Mouse (Mus musculus): ENCODE measurements around the gene Gpalpp1. TPM values are rescaled to one million over a fixed set of nuclear protein-coding genes. Genes with fewer than 3 reads are reported as not detected.

Gene Gpalpp1
- polyA plus RNA-seq, 1 experiment from 2014 or later = 13.4 TPM

DNA sequence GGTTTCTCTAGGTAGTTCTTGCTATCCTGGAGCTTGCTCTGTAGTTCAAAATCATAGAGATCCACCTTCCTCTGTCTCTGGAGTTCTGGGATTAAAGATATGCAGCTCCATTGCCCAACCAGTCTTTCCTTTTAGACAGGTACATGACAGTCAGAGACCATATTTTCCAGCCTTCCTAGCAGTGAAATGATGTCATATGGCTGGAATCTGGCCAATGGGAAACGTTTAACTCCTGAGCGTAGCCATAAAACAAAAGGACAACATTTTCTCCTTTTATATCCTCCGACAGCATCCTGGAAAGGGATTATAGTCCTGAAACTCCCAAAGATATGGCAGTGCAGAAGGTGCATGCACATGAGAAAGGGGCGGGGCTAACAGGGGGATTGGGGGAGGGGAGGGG, 42.3 kb downstream of the Gpalpp1 start:
- Histone ChIP-seq H3K4me2 (no peak overlapping the region), H3K36me3 (no peaks in the 10 kb centered on the region), H3K27me3 (replicated peaks) (no peaks in the 10 kb centered on the region), H3K9me3 (replicated peaks) (no peaks in the 10 kb centered on the region; the same call in 1 of the 2 replicates), H3K4me1 (replicated peaks) (no peaks in the 10 kb centered on the region), H3K9ac (no peak overlapping the region), H3K27ac (ENCODE audit: poor library complexity, severe bottlenecking) (no peak overlapping the region), H3K4me3 (no peak overlapping the region)
- 56% methylated on average over 4 of the region's 4 CpGs for WGBS
- no peak for ATAC-seq (ENCODE audit: insufficient number of reproducible peaks, low FRiP score)

DNA sequence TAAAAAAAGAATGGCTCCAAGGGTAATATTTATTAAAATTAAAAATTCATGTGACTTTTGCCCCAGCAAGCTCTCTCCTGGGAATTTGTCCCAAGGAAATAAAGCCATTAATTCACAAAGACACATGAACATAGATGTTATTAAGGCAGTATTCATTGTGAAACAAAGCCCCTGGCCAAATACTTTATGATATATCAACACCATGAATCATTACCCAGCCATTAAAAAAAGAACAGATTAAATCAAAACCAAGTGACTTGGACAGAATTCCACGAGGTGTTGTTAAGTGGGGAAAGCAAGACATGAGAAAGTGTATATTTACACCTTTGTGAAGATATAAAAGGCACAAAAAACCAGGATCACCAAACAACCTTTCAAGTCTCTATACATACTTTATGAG, 43.3 kb downstream of the Gpalpp1 start:
- ATAC-seq (ENCODE audit: insufficient number of reproducible peaks, low FRiP score) = no peak
- Histone ChIP-seq H3K27ac (ENCODE audit: poor library complexity, severe bottlenecking) (no peak overlapping the region), H3K4me2 (no peak overlapping the region), H3K36me3 (no peaks in the 10 kb centered on the region), H3K27me3 (replicated peaks) (no peaks in the 10 kb centered on the region), H3K4me3 (no peak overlapping the region), H3K9me3 (replicated peaks) (no peaks in the 10 kb centered on the region; the same call in 1 of the 2 replicates), H3K9ac (no peak overlapping the region), H3K4me1 (replicated peaks) (no peaks in the 10 kb centered on the region)
- WGBS = 66% methylated on average over 1 of the region's 1 CpGs

DNA sequence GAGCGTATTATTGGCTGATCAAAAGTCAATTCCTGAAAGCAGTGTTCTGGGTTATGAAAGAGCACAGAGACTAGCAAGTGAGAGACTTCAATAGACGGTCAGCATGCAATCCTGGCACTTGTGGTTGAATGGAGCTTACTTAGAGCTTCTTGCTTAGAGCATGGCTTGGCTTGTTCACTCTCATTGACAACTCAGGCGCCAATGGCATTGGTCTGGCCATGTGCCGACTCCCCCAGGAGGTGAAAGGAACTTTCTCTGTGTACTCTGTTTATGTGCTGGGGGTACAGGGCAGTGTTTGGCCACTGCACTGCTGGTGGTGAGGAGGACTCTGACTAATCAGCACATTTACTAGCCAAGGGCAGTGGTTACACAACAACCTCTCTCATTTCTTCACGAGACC, 51.1 kb downstream of the Gpalpp1 start:
- H3K4me2 ChIP-seq = no peak overlapping the region
- H3K27ac ChIP-seq (ENCODE audit: poor library complexity, severe bottlenecking) = no peak overlapping the region
- ATAC-seq (ENCODE audit: insufficient number of reproducible peaks, low FRiP score) = no peak
- H3K36me3 ChIP-seq = no peaks in the 10 kb centered on the region
- H3K9me3 ChIP-seq (replicated peaks) = no peaks in the 10 kb centered on the region
- H3K9ac ChIP-seq = no peak overlapping the region
- no peak overlapping the region for H3K4me3 ChIP-seq
- H3K27me3 ChIP-seq (replicated peaks) = no peaks in the 10 kb centered on the region
- H3K4me1 ChIP-seq (replicated peaks) = peaks cover 3% of the 10 kb centered on the region
- WGBS = 73% methylated on average over 5 of the region's 5 CpGs

DNA sequence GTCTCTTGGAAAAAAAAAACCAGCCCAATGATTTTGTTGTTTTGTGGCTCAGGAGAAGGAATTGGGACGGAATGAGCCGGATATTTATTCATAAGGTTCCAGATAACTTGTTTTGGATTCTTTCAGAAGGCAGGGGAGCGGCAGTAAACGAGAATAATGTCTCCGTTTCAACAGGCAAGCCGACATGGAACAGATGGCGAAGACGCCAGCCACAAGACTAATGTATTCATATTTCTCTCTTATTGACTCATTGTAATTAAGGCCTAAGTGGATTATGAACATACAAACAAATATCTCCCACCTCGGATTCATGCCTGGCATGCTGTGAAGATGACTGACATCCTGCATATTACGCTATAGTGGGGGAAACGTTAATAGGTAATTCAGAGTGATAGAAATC, 56.8 kb downstream of the Gpalpp1 start:
- no peak overlapping the region for H3K4me3 ChIP-seq
- H3K4me2 ChIP-seq = no peak overlapping the region
- H3K9ac ChIP-seq = no peak overlapping the region
- no peaks in the 10 kb centered on the region for H3K36me3 ChIP-seq
- H3K9me3 ChIP-seq (replicated peaks) = no peaks in the 10 kb centered on the region
- H3K27ac ChIP-seq (ENCODE audit: poor library complexity, severe bottlenecking) = no peak overlapping the region
- no peak for ATAC-seq (ENCODE audit: insufficient number of reproducible peaks, low FRiP score)
- 73% methylated on average over 11 of the region's 11 CpGs for WGBS
- no peaks in the 10 kb centered on the region for H3K27me3 ChIP-seq (replicated peaks)
- peaks cover 11% of the 10 kb centered on the region for H3K4me1 ChIP-seq (replicated peaks)

DNA sequence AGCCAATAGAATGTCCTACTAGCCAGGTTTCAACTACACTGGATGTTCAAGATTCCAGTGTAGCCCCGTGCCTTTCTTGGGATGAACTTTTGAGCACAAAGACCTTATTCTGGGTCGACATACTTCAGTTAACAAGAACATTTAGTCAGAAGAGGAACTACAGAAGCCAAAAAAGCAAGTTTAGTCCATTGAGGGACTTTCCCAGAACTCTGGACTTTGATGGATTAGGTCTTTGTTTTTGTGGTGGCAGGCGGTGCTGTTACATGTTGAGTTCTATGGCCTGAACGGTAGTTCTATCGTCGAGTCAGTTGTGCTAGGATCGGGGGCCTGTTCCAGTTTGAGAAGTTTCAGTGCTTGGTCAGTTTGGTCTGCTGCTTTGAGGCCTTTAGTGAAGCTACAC, 58.6 kb downstream of the Gpalpp1 start:
- Histone ChIP-seq H3K9me3 (replicated peaks) (no peaks in the 10 kb centered on the region), H3K27me3 (replicated peaks) (no peaks in the 10 kb centered on the region), H3K4me2 (no peak overlapping the region), H3K4me3 (no peak overlapping the region), H3K4me1 (replicated peaks) (peaks cover 11% of the 10 kb centered on the region), H3K27ac (ENCODE audit: poor library complexity, severe bottlenecking) (no peak overlapping the region), H3K36me3 (no peaks in the 10 kb centered on the region), H3K9ac (no peak overlapping the region)
- 76% methylated on average over 7 of the region's 7 CpGs for WGBS
- no peak for ATAC-seq (ENCODE audit: insufficient number of reproducible peaks, low FRiP score)

DNA sequence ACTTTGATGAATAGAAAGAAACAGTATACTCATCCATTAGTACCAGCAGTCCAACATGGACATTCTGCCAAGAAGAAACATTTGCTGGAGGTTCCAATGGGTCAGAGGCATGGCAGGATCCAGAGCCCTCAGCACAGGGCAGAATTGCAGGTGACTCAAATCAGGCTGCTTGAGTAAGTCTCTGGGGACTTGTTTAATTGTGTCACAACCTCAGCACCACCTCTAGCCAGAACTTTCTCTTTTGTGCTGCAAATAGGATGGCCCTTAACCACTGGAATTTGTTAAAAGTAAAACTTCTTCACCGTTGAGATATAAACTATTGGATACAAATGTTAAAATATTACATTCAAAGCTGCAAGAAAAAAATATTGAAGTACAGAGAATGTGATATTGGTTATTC, 64.8 kb downstream of the Gpalpp1 start:
- no peak overlapping the region for H3K4me2 ChIP-seq
- 50% methylated on average over 1 of the region's 1 CpGs for WGBS
- ATAC-seq (ENCODE audit: insufficient number of reproducible peaks, low FRiP score) = no peak
- H3K9ac ChIP-seq = no peak overlapping the region
- no peaks in the 10 kb centered on the region for H3K4me1 ChIP-seq (replicated peaks)
- H3K4me3 ChIP-seq = no peak overlapping the region
- no peak overlapping the region for H3K27ac ChIP-seq (ENCODE audit: poor library complexity, severe bottlenecking)
- H3K9me3 ChIP-seq (replicated peaks) = no peaks in the 10 kb centered on the region
- H3K36me3 ChIP-seq = no peaks in the 10 kb centered on the region
- H3K27me3 ChIP-seq (replicated peaks) = 0 out of 2 replicates have a peak, but pooled peaks cover 3% of the 10 kb centered on the region

DNA sequence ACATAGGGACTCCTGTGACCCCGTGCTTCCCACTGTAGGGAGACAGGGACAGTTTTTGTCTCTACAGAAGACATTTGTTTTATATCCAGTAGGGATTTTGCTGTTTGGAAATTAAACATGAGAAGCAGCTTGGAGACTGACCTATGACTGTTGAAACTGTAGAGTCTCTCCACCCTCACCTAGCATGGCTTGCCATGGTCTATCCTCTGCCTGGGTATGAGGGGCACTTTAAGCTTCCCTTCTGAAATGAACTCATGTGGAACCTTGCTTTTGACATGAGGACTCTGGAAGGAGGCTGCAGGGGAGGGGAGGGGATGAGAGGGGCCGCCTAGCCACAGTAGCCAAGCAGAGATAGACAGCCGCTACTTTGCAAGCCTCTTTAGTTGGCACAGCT, 66.4 kb downstream of the Gpalpp1 start:
- Histone ChIP-seq H3K27ac (ENCODE audit: poor library complexity, severe bottlenecking) (no peak overlapping the region), H3K9me3 (replicated peaks) (no peaks in the 10 kb centered on the region), H3K36me3 (no peaks in the 10 kb centered on the region), H3K27me3 (replicated peaks) (0 out of 2 replicates have a peak, but pooled peaks cover 3% of the 10 kb centered on the region), H3K4me3 (no peak overlapping the region), H3K9ac (no peak overlapping the region), H3K4me2 (no peak overlapping the region), H3K4me1 (replicated peaks) (no peaks in the 10 kb centered on the region)
- WGBS = 58% methylated on average over 3 of the region's 3 CpGs
- no peak for ATAC-seq (ENCODE audit: insufficient number of reproducible peaks, low FRiP score)

DNA sequence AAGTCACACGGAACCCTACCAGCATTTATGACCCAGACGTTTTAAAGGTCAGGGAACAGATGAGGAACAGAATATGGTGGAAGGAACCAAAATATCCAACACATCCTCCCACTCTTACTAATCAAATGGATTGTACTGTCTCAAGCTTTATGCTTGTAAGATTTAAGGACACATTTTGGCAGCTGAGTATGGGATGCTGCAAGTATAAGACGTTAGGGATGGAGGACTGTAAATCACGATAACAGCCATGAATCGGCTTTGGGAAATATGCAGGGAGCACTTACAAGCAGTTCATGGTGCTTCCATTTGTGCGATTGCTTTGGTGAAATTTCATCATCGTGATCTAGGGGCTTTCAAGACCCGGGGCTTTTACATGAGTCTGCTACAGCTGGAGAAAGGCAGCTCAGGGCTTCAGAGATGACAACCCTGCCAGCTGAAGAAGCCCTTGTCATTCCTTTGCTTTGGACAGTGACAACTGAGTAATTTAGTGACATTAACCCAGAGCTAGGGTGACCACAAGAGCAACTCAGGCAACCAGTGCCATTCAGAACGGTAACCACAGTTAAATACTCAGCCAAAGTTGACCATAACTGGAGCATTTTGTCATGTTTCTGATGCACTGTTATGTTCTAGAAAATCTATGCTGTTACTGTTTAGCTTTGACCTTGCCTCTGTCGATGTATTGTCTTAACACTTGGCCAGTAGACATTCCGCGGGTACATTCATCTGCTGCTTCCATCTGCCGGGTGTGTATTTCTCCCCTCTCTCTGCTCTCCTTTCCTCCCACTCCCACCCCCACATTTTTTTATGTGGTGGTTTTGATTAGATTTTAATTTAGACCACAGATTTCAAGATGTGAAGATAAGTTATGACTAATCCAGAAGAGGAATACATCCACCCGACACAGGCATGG, 67.1 kb downstream of the Gpalpp1 start:
- ATAC-seq (ENCODE audit: insufficient number of reproducible peaks, low FRiP score) = no peak

More for the DNA sequence above, 67.1 kb downstream of the Gpalpp1 start:
- Histone ChIP-seq H3K4me1 (replicated peaks) (no peaks in the 10 kb centered on the region), H3K4me3 (no peak overlapping the region), H3K9me3 (replicated peaks) (no peaks in the 10 kb centered on the region), H3K27ac (ENCODE audit: poor library complexity, severe bottlenecking) (no peak overlapping the region), H3K9ac (no peak overlapping the region), H3K27me3 (replicated peaks) (0 out of 2 replicates have a peak, but pooled peaks cover 3% of the 10 kb centered on the region), H3K4me2 (no peak overlapping the region), H3K36me3 (no peaks in the 10 kb centered on the region)
- 82% methylated on average over 14 of the region's 14 CpGs for WGBS

Other genes with a start within 250 kb of the Gpalpp1 start
- 0.29 and 0.41 TPM in 2 replicates for gene Kctd4, start 155.8 kb downstream of the Gpalpp1 start, polyA plus RNA-seq (2016; fragmentation: Nextera tagmentation; extraction: Ambion mirVana)
- gene Gtf2f2, start 99.9 kb downstream of the Gpalpp1 start, polyA plus RNA-seq (2016; fragmentation: Nextera tagmentation; extraction: Ambion mirVana) = 31.3 and 31.5 TPM in 2 replicates
- 10.8 and 11.3 TPM in 2 replicates for gene Nufip1, start 131 bp upstream of the Gpalpp1 start, polyA plus RNA-seq (2016; fragmentation: Nextera tagmentation; extraction: Ambion mirVana)

All from heart, embryonic 12.5 days (tissue).